Mouse (Mus musculus) embryonic facial prominence, embryonic 10.5 days (tissue): ENCODE data around the gene Fcho1. TPM values are rescaled to one million over a fixed set of nuclear protein-coding genes. Genes with fewer than 3 reads are reported as not detected.

Experiments used
- DNase-seq: peaks from one replicate; pipeline ENCODE4 v3.0.0-alpha.2; 2017; ENCODE audit warnings: low spot score
- H3K27ac ChIP-seq: fragments of 300-500 bp; sonication (generic); replicated peaks from 2 replicates; pipeline ENCODE4 v1.5.1; 2016; ENCODE audit warnings: mild to moderate bottlenecking
- H3K27me3 ChIP-seq: fragments of 300-500 bp; sonication (generic); replicated peaks from 2 replicates; pipeline ENCODE4 v1.6.1; 2016; ENCODE audit warnings: low read depth, mild to moderate bottlenecking; ENCODE audit not compliant: poor library complexity, severe bottlenecking
- H3K36me3 ChIP-seq: fragments of 300-500 bp; sonication (generic); replicated peaks from 2 replicates; pipeline ENCODE4 v1.6.1; 2016; ENCODE audit warnings: mild to moderate bottlenecking, moderate library complexity
- H3K4me1 ChIP-seq: fragments of 300-500 bp; sonication (generic); 2 replicates; pipeline ENCODE4 v1.6.1; 2016
- H3K4me3 ChIP-seq: fragments of 300-500 bp; sonication (generic); 2 replicates; pipeline ENCODE4 v1.5.1; 2016; ENCODE audit warnings: mild to moderate bottlenecking, moderate library complexity
- H3K9me3 ChIP-seq: fragments of 300-500 bp; sonication (generic); 2 replicates; pipeline ENCODE4 v1.6.1; 2016; ENCODE audit warnings: mild to moderate bottlenecking
- WGBS: fragments of 180-500 bp; shearing (Covaris S2); methylation state at CpG from one replicate; pipeline ENCODE4 v1.1.7; 2016; 5-methylcytosine and 5-hydroxymethylcytosine counted together
- polyA plus RNA-seq: library from polyadenylated mRNA; unstranded; fragments of >200 nt; fragmentation: Nextera tagmentation; extraction: Ambion mirVana; gene quantifications from 2 replicates; pipeline ENCODE4 v1.2.1, GENCODE M21; 2016

The Fcho1 gene
- polyA plus RNA-seq, 1 experiment from 2014 or later: 7.9 TPM

DNA sequence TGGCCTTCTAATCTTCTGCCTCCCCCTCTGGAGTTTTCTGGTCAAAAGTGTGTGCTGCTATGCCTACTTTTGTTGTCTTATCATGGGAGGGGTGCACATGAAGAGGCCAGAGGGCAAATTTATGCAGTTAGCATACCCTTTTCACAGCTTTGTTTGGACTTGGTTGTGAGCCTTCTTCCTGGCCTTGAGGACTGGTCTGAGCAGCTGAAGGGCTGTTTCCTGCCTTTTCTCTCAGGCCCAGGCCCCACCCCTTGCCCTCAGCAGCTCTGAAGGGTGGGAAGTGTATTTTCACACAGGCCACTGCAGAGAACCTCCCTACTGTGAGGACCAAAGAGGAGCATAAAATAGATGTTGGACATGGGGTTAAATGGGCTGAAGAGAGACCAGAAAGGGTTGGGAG lies 48.0 kb downstream of the Fcho1 start:
- no peak for DNase-seq
- Histone ChIP-seq H3K4me1 (peaks cover 39% of the 10 kb centered on the region), H3K27ac (no peak overlapping the region), H3K27me3 (peaks cover 87% of the 10 kb centered on the region), H3K4me3 (0 out of 2 replicates have a peak overlapping the region, but pooled peaks have one; percentile 2), H3K9me3 (peaks cover 3% of the 10 kb centered on the region; the same call in 1 of the 2 replicates), H3K36me3 (no peaks in the 10 kb centered on the region)

- Histone ChIP-seq H3K9me3 (peaks cover 3% of the 10 kb centered on the region; the same call in 1 of the 2 replicates), H3K27ac (no peak overlapping the region), H3K27me3 (peaks cover 83% of the 10 kb centered on the region), H3K36me3 (no peaks in the 10 kb centered on the region), H3K4me1 (peaks cover 44% of the 10 kb centered on the region), H3K4me3 (peak overlapping the region; percentile 77)
- no peak for DNase-seq
- 50% methylated on average over 9 of the region's 9 CpGs for WGBS
These were observed 48.7 kb downstream of the Fcho1 start for GRCm38 (mm10) chr8:71676803-71677202.

- H3K27me3 ChIP-seq: peaks cover 81% of the 10 kb centered on the region
These were observed 49.3 kb downstream of the Fcho1 start, which contains the start of gene Jak3 for GRCm38 (mm10) chr8:71676020-71676741. Gene Jak3, plus strand, starts transcription at chr8:71676296.

DNA sequence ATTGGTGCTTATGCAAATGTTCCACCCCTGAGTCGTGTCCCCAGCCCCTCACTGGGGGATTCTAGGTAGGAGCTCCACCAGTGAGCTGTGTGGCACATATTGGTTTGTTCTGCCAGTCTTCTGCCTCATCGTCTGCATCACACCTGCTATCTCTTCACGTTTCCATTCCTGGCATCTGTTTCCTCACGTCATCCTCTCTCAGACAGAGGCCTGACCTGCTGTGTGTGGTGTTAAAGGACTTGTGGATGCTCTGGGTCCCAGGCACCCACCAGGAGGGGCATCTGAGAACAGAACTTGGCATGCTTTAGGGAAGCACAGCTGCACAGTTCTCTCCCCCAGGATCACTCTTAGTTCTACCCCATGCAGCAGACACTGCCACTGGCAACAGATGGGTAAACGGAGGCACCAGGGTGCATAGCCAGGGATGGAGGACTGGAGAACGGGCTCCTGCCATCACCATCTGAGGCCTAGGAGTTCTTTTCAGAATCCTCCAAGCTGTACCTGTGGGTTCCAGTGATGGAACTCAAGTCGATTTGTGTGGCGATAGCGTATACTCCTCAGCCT lies 50.0 kb downstream of the Fcho1 start:
- H3K4me1 ChIP-seq: peaks cover 46% of the 10 kb centered on the region
- peak overlapping the region; percentile 77 for H3K4me3 ChIP-seq
- no peak overlapping the region for H3K27ac ChIP-seq
- whole genome bisulfite sequencing: 26% methylated on average over 9 of the region's 9 CpGs
- H3K36me3 ChIP-seq: no peaks in the 10 kb centered on the region
- H3K9me3 ChIP-seq: peaks cover 3% of the 10 kb centered on the region; the same call in 1 of the 2 replicates
- H3K27me3 ChIP-seq: peaks cover 81% of the 10 kb centered on the region
- DNase-seq: no peak

More at GRCm38 (mm10) chr8:71676020-71676741, 49.3 kb downstream of the Fcho1 start, which contains the start of gene Jak3:
- DNase-seq: peak; percentile 73
- Histone ChIP-seq H3K4me3 (peak within 1 kb of the TSS; percentile 77), H3K9me3 (peaks cover 3% of the 10 kb centered on the region; the same call in 1 of the 2 replicates), H3K4me1 (peaks cover 44% of the 10 kb centered on the region), H3K36me3 (no peaks in the 10 kb centered on the region), H3K27ac (peak within 1 kb of the TSS; percentile 86)
- 2% methylated on average over 40 of the region's 40 CpGs for WGBS

DNA sequence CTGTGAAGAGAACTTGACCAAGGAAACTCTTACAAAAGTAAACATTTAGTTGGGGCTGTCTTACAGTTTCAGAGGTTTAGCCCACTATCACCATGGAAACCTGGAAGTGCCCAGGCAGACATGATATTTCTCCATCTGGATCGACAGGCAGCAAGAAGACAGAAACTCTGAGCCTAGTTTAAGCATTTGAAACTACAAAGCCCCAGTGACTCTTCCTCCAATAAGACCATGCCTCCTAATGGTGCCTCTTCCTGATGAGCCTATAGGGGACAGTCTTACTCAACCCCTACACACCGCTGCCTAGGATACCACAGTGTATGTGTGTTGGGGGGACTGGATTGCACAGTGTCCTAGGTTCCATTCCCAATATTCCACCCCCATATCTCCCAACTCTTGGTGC lies 51.4 kb downstream of the Fcho1 start:
- Histone ChIP-seq H3K4me3 (no peak overlapping the region), H3K27me3 (peaks cover 81% of the 10 kb centered on the region), H3K4me1 (peaks cover 41% of the 10 kb centered on the region), H3K9me3 (peaks cover 3% of the 10 kb centered on the region; the same call in 1 of the 2 replicates), H3K36me3 (no peaks in the 10 kb centered on the region), H3K27ac (no peak overlapping the region)
- 79% methylated on average over 2 of the region's 2 CpGs for WGBS
- no peak for DNase-seq

GRCm38 (mm10) chr8:71672168-71672735 lies 53.3 kb downstream of the Fcho1 start:
- no peak for DNase-seq
- H3K27ac ChIP-seq: peak overlapping the region; percentile 69; the same call in 1 of the 2 replicates
- H3K4me3 ChIP-seq: peak overlapping the region; percentile 65
- H3K27me3 ChIP-seq: peaks cover 81% of the 10 kb centered on the region
- no peaks in the 10 kb centered on the region for H3K36me3 ChIP-seq
- peaks cover 57% of the 10 kb centered on the region for H3K4me1 ChIP-seq
- 62% methylated on average over 6 of the region's 6 CpGs for WGBS
- H3K9me3 ChIP-seq: no peaks in the 10 kb centered on the region

- Histone ChIP-seq H3K9me3 (no peaks in the 10 kb centered on the region), H3K4me3 (peak within 1 kb of the TSS; percentile 65), H3K27ac (peak within 1 kb of the TSS; percentile 69), H3K36me3 (no peaks in the 10 kb centered on the region), H3K4me1 (peaks cover 61% of the 10 kb centered on the region), H3K27me3 (peaks cover 81% of the 10 kb centered on the region)
- peak; percentile 94 for DNase-seq
- under 1% methylated on average over 42 of the region's 42 CpGs for WGBS
These were observed 54.0 kb downstream of the Fcho1 start, which contains the start of gene Unc13a for GRCm38 (mm10) chr8:71671549-71671965. Gene Unc13a, minus strand, starts transcription at chr8:71671757.

GRCm38 (mm10) chr8:71670621-71671548 lies 54.6 kb downstream of the Fcho1 start:
- peaks cover 61% of the 10 kb centered on the region for H3K4me1 ChIP-seq
- no peaks in the 10 kb centered on the region for H3K9me3 ChIP-seq
- H3K27ac ChIP-seq: peak overlapping the region; percentile 69
- peak; percentile 89 for DNase-seq
- WGBS: under 1% methylated on average over 63 of the region's 64 CpGs
- H3K27me3 ChIP-seq: peaks cover 81% of the 10 kb centered on the region
- peak overlapping the region; percentile 65 for H3K4me3 ChIP-seq
- H3K36me3 ChIP-seq: no peaks in the 10 kb centered on the region

GRCm38 (mm10) chr8:71670198-71670597 lies 55.3 kb downstream of the Fcho1 start:
- peaks cover 74% of the 10 kb centered on the region for H3K27me3 ChIP-seq
- no peaks in the 10 kb centered on the region for H3K9me3 ChIP-seq
- WGBS: 9% methylated on average over 12 of the region's 12 CpGs
- peak overlapping the region; percentile 65 for H3K4me3 ChIP-seq
- peak overlapping the region; percentile 69 for H3K27ac ChIP-seq
- no peak for DNase-seq
- H3K36me3 ChIP-seq: no peaks in the 10 kb centered on the region
- peaks cover 63% of the 10 kb centered on the region for H3K4me1 ChIP-seq

- no peaks in the 10 kb centered on the region for H3K9me3 ChIP-seq
- no peak overlapping the region for H3K27ac ChIP-seq
- peaks cover 69% of the 10 kb centered on the region for H3K4me1 ChIP-seq
- peaks cover 82% of the 10 kb centered on the region for H3K27me3 ChIP-seq
- H3K4me3 ChIP-seq: peak overlapping the region; percentile 43
- DNase-seq: peak; percentile 67
- WGBS: 4% methylated on average over 21 of the region's 21 CpGs
- H3K36me3 ChIP-seq: no peaks in the 10 kb centered on the region
These were observed 57.1 kb downstream of the Fcho1 start for GRCm38 (mm10) chr8:71668220-71668975.

DNA sequence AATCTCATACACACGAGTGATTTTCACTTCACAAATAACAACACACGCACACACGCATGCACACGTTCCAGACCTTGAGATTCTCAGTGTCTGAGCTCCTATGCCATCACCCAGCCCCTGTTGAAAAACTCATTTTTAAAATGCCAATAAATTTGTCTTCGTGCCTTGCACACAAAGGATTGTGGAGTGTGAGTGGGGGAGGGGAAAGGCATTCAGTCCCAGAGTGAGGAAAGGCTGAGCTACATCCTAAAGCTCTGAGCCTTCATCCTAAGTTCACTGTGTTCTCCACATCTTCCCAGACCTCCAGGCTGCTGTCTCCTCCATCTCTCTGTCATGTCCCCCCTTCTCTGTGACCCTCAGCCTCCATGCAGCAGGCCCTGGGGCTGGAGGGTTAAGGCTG lies 58.3 kb downstream of the Fcho1 start:
- Histone ChIP-seq H3K27ac (no peak overlapping the region; the same call in 1 of the 2 replicates), H3K36me3 (no peaks in the 10 kb centered on the region), H3K4me3 (no peak overlapping the region), H3K9me3 (no peaks in the 10 kb centered on the region), H3K27me3 (peaks cover 82% of the 10 kb centered on the region), H3K4me1 (peaks cover 69% of the 10 kb centered on the region)
- DNase-seq: no peak
- 63% methylated on average over 5 of the region's 5 CpGs for WGBS
